Comparison of ENCODE assay signal across 8 mouse cellular contexts in genomic region chr3:79071561-79071960, GRCm38 (mm10).
DNase-seq lines count a peak whose midpoint lies in the region.

No protein-coding gene starts in this region.

- peak; percentile 11 for DNase-seq in lung, postnatal 10 days
- no peak for DNase-seq in lung, adult 18-20 months
- peak; percentile 9 for DNase-seq in embryo, embryonic 10.5 days (ENCODE audit: low spot score)
- DNase-seq in heart, postnatal 10 days = peak; percentile 58 to 60
- peak; percentile 24 for DNase-seq in lung, postnatal 36 days
- no peak for DNase-seq in adipocyte (ENCODE audit: low spot score)
- no peak for DNase-seq in left cerebral cortex, postnatal 4 days
- no peak for DNase-seq in Muller cell, postnatal 12 days (ENCODE audit: inconsistent ontology term)

- intact Hi-C loops in heart, postnatal 10 days (cut with DNase I) = no loop called here
- intact Hi-C loops in left cerebral cortex, postnatal 4 days (cut with DNase I) = loop anchor here (5.0 kb wide), 1 partner anchor 526 kb away; no protein-coding TSS in a partner anchor

Comparison
In these comparisons a context has a peak if more than half of its experiments do, and no peak if none do; other contexts are left out.
1. DNase-seq: peak in lung, postnatal 10 days (single experiment), embryo, embryonic 10.5 days (single experiment), heart, postnatal 10 days (2 of 2) and lung, postnatal 36 days (single experiment); none in lung, adult 18-20 months (0 of 2), adipocyte (single experiment), left cerebral cortex, postnatal 4 days (single experiment) and Muller cell, postnatal 12 days (single experiment).